Mouse (Mus musculus) megakaryocyte, embryonic 14.5 days (primary cell): Measurements from ENCODE around the gene Rbm3.

ENCODE experiments used
- FLI1 ChIP-seq: IDR thresholded peaks from 2 replicates; pipeline ENCODE4 v1.6.1; 2012; ENCODE audit warnings: low read length, inconsistent platforms, mixed read lengths
- GATA1 ChIP-seq: IDR thresholded peaks from 3 replicates; pipeline ENCODE4 v1.6.1; 2012; ENCODE audit warnings: mixed read lengths, low read length, inconsistent platforms, borderline replicate concordance

DNA sequence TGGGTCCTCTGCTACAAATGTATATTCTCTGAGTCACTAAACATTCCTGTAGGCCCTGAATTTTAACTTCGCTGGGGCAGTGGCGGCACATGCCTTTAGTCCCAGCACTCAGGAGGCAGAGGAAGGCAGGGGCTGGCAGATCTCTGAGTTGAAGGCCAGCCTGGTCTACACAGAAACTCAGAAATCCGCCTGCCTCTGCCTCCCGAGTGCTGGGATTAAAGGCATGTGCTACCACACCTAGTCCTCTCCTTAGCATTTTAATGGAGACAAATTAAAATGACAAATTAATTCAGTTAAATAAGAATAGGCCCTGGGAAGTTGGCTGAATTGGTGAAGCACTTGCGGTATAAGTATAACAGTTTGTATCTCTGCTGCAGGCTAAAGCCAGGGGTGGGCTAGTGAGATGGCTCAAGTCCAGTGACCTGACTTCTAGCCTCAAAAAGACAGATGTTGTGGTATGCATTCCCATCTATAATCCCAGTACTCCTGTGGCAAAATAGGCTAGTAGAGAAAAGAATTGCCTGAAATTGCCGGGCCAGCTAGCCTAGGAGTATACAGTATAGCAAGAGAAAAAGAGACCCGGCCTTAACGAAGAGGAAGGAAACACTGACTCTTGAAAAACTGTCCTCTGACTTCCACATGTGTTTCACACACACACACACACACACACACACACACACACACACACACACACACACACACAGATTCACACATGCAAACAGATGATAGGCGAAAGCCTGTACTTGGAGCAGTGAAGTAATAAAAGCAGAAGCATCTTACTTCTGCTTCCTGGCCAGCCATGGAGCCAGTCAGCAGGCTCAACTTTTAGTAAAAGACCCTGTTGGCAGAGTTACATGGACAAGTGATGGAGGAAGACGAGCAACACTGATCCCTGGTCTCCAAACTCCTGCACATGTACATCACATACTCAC lies 22.3 kb upstream of the Rbm3 start:
- TF ChIP-seq GATA1 (no peak), FLI1 (no peak)
